Mouse (Mus musculus) neural tube, embryonic 12.5 days (tissue): ENCODE data around the gene Fryl. TPM values are rescaled to one million over a fixed set of nuclear protein-coding genes. Genes with fewer than 3 reads are reported as not detected.

ENCODE experiments used
- ATAC-seq: fragments of 200-750 bp; cut with Nextera tagmentation; 2 replicates; pipeline ENCODE4 v1.8.0; 2017; ENCODE audit warnings: low read depth, mild to moderate bottlenecking, moderate TSS enrichment, moderate library complexity; ENCODE audit not compliant: low FRiP score
- H3K27ac ChIP-seq: fragments of 300-500 bp; sonication (generic); 2 replicates; pipeline ENCODE4 v1.5.1; 2016
- H3K27me3 ChIP-seq: fragments of 300-500 bp; sonication (generic); replicated peaks from 2 replicates; pipeline ENCODE4 v1.6.1; 2016; ENCODE audit warnings: mild to moderate bottlenecking
- H3K36me3 ChIP-seq: fragments of 300-500 bp; sonication (generic); 2 replicates; pipeline ENCODE4 v1.6.1; 2016; ENCODE audit warnings: mild to moderate bottlenecking
- H3K4me1 ChIP-seq: fragments of 300-500 bp; sonication (generic); 2 replicates; pipeline ENCODE4 v1.6.1; 2016
- H3K4me2 ChIP-seq: fragments of 300-500 bp; sonication (generic); replicated peaks from 2 replicates; pipeline ENCODE4 v1.6.1; 2016; ENCODE audit warnings: mild to moderate bottlenecking
- H3K4me3 ChIP-seq: fragments of 300-500 bp; sonication (generic); 2 replicates; pipeline ENCODE4 v1.5.1; 2016
- H3K9ac ChIP-seq: fragments of 300-500 bp; sonication (generic); 2 replicates; pipeline ENCODE4 v1.6.1; 2016; ENCODE audit warnings: mild to moderate bottlenecking
- H3K9me3 ChIP-seq: fragments of 300-500 bp; sonication (generic); 2 replicates; pipeline ENCODE4 v1.6.1; 2016; ENCODE audit warnings: mild to moderate bottlenecking
- WGBS: fragments of 180-500 bp; shearing (Covaris S2); methylation state at CpG from one replicate; pipeline ENCODE4 v1.1.7; 2016; 5-methylcytosine and 5-hydroxymethylcytosine counted together
- polyA plus RNA-seq: library from polyadenylated mRNA; unstranded; fragments of >200 nt; fragmentation: Nextera tagmentation; extraction: Ambion mirVana; gene quantifications from 2 replicates; pipeline ENCODE4 v1.2.1, GENCODE M21; 2016

Fryl gene
- 44.8 and 49.7 TPM in 2 replicates for polyA plus RNA-seq

- peak within 1 kb of the TSS; percentile 93 for H3K4me3 ChIP-seq
- H3K4me1 ChIP-seq, result peaks cover 17% of the 10 kb centered on the region
- WGBS, result under 1% methylated on average over 44 of the region's 44 CpGs
- H3K9me3 ChIP-seq, result no peaks in the 10 kb centered on the region
- no peaks in the 10 kb centered on the region for H3K36me3 ChIP-seq
- peak within 1 kb of the TSS; percentile 94 for H3K9ac ChIP-seq
- peak within 1 kb of the TSS; percentile 93 for H3K27ac ChIP-seq
- peak within 1 kb of the TSS; percentile 71 for H3K4me2 ChIP-seq
- no peaks in the 10 kb centered on the region for H3K27me3 ChIP-seq
- ATAC-seq, result peak; percentile 98
These were observed at the start of gene Fryl for GRCm38 (mm10) chr5:73256352-73257065. Fryl (minus strand) TSS chr5:73256619.

- Histone ChIP-seq H3K27me3 (no peaks in the 10 kb centered on the region), H3K4me2 (no peak overlapping the region), H3K4me1 (no peaks in the 10 kb centered on the region), H3K4me3 (no peak overlapping the region), H3K9me3 (no peaks in the 10 kb centered on the region), H3K27ac (no peak overlapping the region), H3K36me3 (peaks cover 70% of the 10 kb centered on the region), H3K9ac (no peak overlapping the region)
- ATAC-seq, result no peak
- 90% methylated on average over 12 of the region's 12 CpGs for WGBS
These were observed 48.1 kb upstream of the Fryl start for GRCm38 (mm10) chr5:73304507-73304906.

DNA sequence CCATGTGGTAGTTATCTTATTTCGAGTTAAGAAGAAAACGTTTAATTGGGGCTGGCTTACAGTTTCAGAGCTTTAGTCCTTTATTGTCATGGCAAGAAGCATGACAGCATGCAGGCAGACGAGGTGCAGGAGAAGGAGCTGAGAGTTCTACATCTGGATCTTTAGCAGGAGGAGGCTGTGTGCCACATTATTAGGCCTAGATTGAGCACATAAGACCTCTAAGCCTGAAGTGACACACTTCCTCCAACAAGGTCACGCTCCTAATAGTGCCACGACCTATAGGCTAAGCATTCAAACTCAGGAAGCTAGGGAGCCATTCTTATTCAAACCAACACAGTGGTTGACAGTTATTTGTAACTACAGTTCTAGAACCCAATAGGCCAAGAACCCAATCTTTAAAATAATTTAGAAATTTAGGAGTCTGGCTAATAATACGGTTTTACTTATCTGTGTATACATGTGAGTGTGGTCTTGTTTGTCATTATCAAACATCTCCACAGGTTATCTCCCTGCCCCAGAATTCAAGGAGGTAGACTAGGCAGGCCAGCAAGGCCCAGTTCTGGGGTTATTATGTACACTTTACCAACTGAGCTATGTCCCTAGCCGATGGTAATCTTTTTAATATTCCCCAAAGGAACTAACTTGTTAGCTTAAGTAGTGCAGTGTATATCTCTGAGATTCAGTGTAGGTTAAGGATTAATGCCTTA is 45.3 kb upstream of the Fryl start:
- H3K9me3 ChIP-seq, result no peaks in the 10 kb centered on the region
- H3K9ac ChIP-seq, result no peak overlapping the region
- no peaks in the 10 kb centered on the region for H3K27me3 ChIP-seq
- ATAC-seq, result no peak
- no peak overlapping the region for H3K27ac ChIP-seq
- WGBS, result 89% methylated on average over 7 of the region's 7 CpGs
- H3K36me3 ChIP-seq, result peaks cover 58% of the 10 kb centered on the region
- H3K4me3 ChIP-seq, result no peak overlapping the region
- H3K4me2 ChIP-seq, result no peak overlapping the region
- no peaks in the 10 kb centered on the region for H3K4me1 ChIP-seq

GRCm38 (mm10) chr5:73295916-73296315 is 39.5 kb upstream of the Fryl start:
- Histone ChIP-seq H3K4me3 (no peak overlapping the region), H3K27me3 (no peaks in the 10 kb centered on the region), H3K27ac (no peak overlapping the region), H3K4me1 (peaks cover 6% of the 10 kb centered on the region), H3K9ac (no peak overlapping the region), H3K36me3 (peaks cover 28% of the 10 kb centered on the region), H3K4me2 (no peak overlapping the region), H3K9me3 (no peaks in the 10 kb centered on the region)
- 90% methylated on average over 4 of the region's 4 CpGs for WGBS
- no peak for ATAC-seq

GRCm38 (mm10) chr5:73295016-73295415 is 38.6 kb upstream of the Fryl start:
- Histone ChIP-seq H3K4me3 (no peak overlapping the region), H3K27me3 (no peaks in the 10 kb centered on the region), H3K4me1 (peaks cover 6% of the 10 kb centered on the region), H3K9me3 (no peaks in the 10 kb centered on the region), H3K36me3 (peaks cover 22% of the 10 kb centered on the region), H3K4me2 (no peak overlapping the region; the same call in 1 of the 2 replicates), H3K9ac (no peak overlapping the region), H3K27ac (no peak overlapping the region)
- ATAC-seq, result no peak
- 96% methylated on average over 7 of the region's 7 CpGs for WGBS

DNA sequence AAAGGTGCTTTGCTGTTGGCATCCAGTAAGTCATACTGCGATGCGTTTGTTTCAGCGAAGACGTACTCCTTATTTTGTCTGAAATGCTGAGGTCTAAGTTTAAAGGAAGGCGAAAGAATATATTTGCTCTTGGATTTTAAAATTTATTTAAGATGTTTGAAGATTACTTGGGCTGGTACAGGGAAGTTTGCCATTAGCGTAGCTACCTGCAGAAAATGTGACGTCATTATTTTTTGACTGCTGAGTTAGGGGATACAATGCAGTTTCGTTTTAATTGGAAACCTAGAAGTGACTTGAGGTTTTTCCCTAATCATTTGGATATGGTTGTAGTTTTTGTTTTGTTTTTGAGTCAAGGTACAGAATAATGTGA is 37.0 kb upstream of the Fryl start:
- H3K4me3 ChIP-seq, result peak overlapping the region; percentile 97
- peaks cover 6% of the 10 kb centered on the region for H3K4me1 ChIP-seq
- H3K27ac ChIP-seq, result no peak overlapping the region
- no peaks in the 10 kb centered on the region for H3K9me3 ChIP-seq
- H3K9ac ChIP-seq, result peak overlapping the region; percentile 91
- no peaks in the 10 kb centered on the region for H3K27me3 ChIP-seq
- H3K36me3 ChIP-seq, result peaks cover 19% of the 10 kb centered on the region
- peak overlapping the region; percentile 63 for H3K4me2 ChIP-seq
- ATAC-seq, result no peak
- WGBS, result 20% methylated on average over 8 of the region's 8 CpGs

GRCm38 (mm10) chr5:73292502-73293457 is 36.4 kb upstream of the Fryl start, which contains the start of gene Ociad1:
Ociad1 (plus strand) TSS chr5:73292784.
- Histone ChIP-seq H3K4me1 (peaks cover 6% of the 10 kb centered on the region), H3K4me2 (peak within 1 kb of the TSS; percentile 63), H3K9ac (peak within 1 kb of the TSS; percentile 91), H3K27ac (peak within 1 kb of the TSS; percentile 89), H3K36me3 (peaks cover 15% of the 10 kb centered on the region), H3K27me3 (no peaks in the 10 kb centered on the region), H3K4me3 (peak within 1 kb of the TSS; percentile 97), H3K9me3 (no peaks in the 10 kb centered on the region)
- ATAC-seq, result peak; percentile 99
- WGBS, result under 1% methylated on average over 57 of the region's 58 CpGs

GRCm38 (mm10) chr5:73289900-73290299 is 33.5 kb upstream of the Fryl start:
- H3K4me2 ChIP-seq, result no peak overlapping the region
- H3K9me3 ChIP-seq, result no peaks in the 10 kb centered on the region
- no peaks in the 10 kb centered on the region for H3K27me3 ChIP-seq
- no peak for ATAC-seq
- H3K4me1 ChIP-seq, result peaks cover 6% of the 10 kb centered on the region
- H3K36me3 ChIP-seq, result peaks cover 2% of the 10 kb centered on the region
- WGBS, result 74% methylated on average over 2 of the region's 2 CpGs
- no peak overlapping the region for H3K9ac ChIP-seq
- H3K27ac ChIP-seq, result no peak overlapping the region
- H3K4me3 ChIP-seq, result no peak overlapping the region

GRCm38 (mm10) chr5:73286603-73287002 is 30.2 kb upstream of the Fryl start:
- H3K4me1 ChIP-seq, result no peaks in the 10 kb centered on the region
- no peak overlapping the region for H3K4me2 ChIP-seq
- no peak for ATAC-seq
- H3K27me3 ChIP-seq, result no peaks in the 10 kb centered on the region
- no peaks in the 10 kb centered on the region for H3K36me3 ChIP-seq
- H3K27ac ChIP-seq, result no peak overlapping the region
- H3K9ac ChIP-seq, result no peak overlapping the region
- 83% methylated on average over 5 of the region's 5 CpGs for WGBS
- no peaks in the 10 kb centered on the region for H3K9me3 ChIP-seq
- H3K4me3 ChIP-seq, result no peak overlapping the region

GRCm38 (mm10) chr5:73285470-73285978 is 29.1 kb upstream of the Fryl start:
- Histone ChIP-seq H3K27me3 (no peaks in the 10 kb centered on the region), H3K27ac (no peak overlapping the region), H3K4me2 (no peak overlapping the region), H3K4me3 (no peak overlapping the region), H3K36me3 (no peaks in the 10 kb centered on the region), H3K9me3 (no peaks in the 10 kb centered on the region), H3K4me1 (no peaks in the 10 kb centered on the region), H3K9ac (no peak overlapping the region)
- ATAC-seq, result no peak
- WGBS, result 88% methylated on average over 3 of the region's 3 CpGs

- no peak for ATAC-seq
- Histone ChIP-seq H3K4me3 (no peak overlapping the region), H3K4me1 (peaks cover 5% of the 10 kb centered on the region), H3K4me2 (no peak overlapping the region), H3K9me3 (no peaks in the 10 kb centered on the region), H3K9ac (no peak overlapping the region), H3K36me3 (no peaks in the 10 kb centered on the region), H3K27me3 (no peaks in the 10 kb centered on the region), H3K27ac (no peak overlapping the region)
These were observed 27.6 kb upstream of the Fryl start for GRCm38 (mm10) chr5:73284046-73284445.

DNA sequence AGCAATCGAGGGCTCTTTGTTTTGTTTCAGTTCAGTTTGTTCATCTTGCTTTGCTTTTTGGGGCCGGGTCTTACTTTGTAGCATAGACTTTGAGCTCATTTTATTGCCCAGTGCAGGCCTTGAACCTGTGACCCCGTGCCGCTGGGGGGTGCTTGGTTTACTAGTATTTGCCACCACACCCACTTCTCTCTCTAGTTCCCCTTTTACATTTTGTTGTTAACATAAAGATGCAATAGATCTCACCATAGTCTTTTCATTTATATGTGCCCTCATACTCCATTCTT is 24.1 kb upstream of the Fryl start:
- ATAC-seq, result no peak

More for the DNA sequence above, 24.1 kb upstream of the Fryl start:
- no peak overlapping the region for H3K4me3 ChIP-seq
- WGBS, result 59% methylated on average over 4 of the region's 4 CpGs
- H3K9ac ChIP-seq, result no peak overlapping the region
- H3K9me3 ChIP-seq, result no peaks in the 10 kb centered on the region
- no peaks in the 10 kb centered on the region for H3K27me3 ChIP-seq
- no peaks in the 10 kb centered on the region for H3K36me3 ChIP-seq
- H3K27ac ChIP-seq, result no peak overlapping the region
- no peak overlapping the region for H3K4me2 ChIP-seq
- H3K4me1 ChIP-seq, result peaks cover 5% of the 10 kb centered on the region
